Mouse (Mus musculus) lung, embryonic 16.5 days (tissue): Measurements from ENCODE around the gene Pakap. TPM values are rescaled to one million over a fixed set of nuclear protein-coding genes. Genes with fewer than 3 reads are reported as not detected.

ENCODE experiments used
- ATAC-seq: fragments of 200-750 bp; cut with Nextera tagmentation; 2 replicates; pipeline ENCODE4 v1.8.0; 2017; ENCODE audit warnings: low read depth, mild to moderate bottlenecking, moderate library complexity
- H3K27ac ChIP-seq: fragments of 300-500 bp; sonication (generic); 2 replicates; pipeline ENCODE4 v1.5.1; 2014; ENCODE audit warnings: mild to moderate bottlenecking, control low read depth, low read length
- H3K27me3 ChIP-seq: fragments of 300-500 bp; sonication (generic); 2 replicates; pipeline ENCODE4 v1.6.1; 2014; ENCODE audit warnings: low read depth, low read length, mixed read lengths; ENCODE audit not compliant: control insufficient read depth, insufficient read depth
- H3K36me3 ChIP-seq: fragments of 300-500 bp; sonication (generic); 2 replicates; pipeline ENCODE4 v1.6.1; 2014; ENCODE audit warnings: low read length; ENCODE audit not compliant: control insufficient read depth, insufficient read depth
- H3K4me1 ChIP-seq: fragments of 300-500 bp; sonication (generic); replicated peaks from 2 replicates; pipeline ENCODE4 v1.6.1; 2014; ENCODE audit warnings: low read length, mixed read lengths; ENCODE audit not compliant: control insufficient read depth, insufficient read depth
- H3K4me2 ChIP-seq: fragments of 300-500 bp; sonication (generic); 2 replicates; pipeline ENCODE4 v1.6.1; 2014; ENCODE audit warnings: low read depth, low read length, control low read depth
- H3K4me3 ChIP-seq: fragments of 300-500 bp; sonication (generic); 2 replicates; pipeline ENCODE4 v1.5.1; 2014; ENCODE audit warnings: mild to moderate bottlenecking, low read length, control low read depth
- H3K9ac ChIP-seq: fragments of 300-500 bp; sonication (generic); 2 replicates; pipeline ENCODE4 v1.6.1; 2014; ENCODE audit warnings: low read length, control low read depth
- H3K9me3 ChIP-seq: fragments of 300-500 bp; sonication (generic); 2 replicates; pipeline ENCODE4 v1.6.1; 2016; ENCODE audit warnings: low read length; ENCODE audit not compliant: control insufficient read depth
- WGBS: fragments of 180-500 bp; shearing (Covaris S2); extraction: QIAGEN DNeasy Blood & Tissue Kit; methylation state at CpG from one replicate; pipeline ENCODE4 v1.1.7; 2014; 5-methylcytosine and 5-hydroxymethylcytosine counted together
- polyA plus RNA-seq: library from polyadenylated mRNA; unstranded; fragments of >200 nt; fragmentation: Nextera tagmentation; extraction: Ambion mirVana; gene quantifications from 2 replicates; pipeline ENCODE4 v1.2.1, GENCODE M21; 2015

Pakap gene
- polyA plus RNA-seq, 1 experiment from 2014 or later, result 50.0 TPM

- peak; percentile 84 for ATAC-seq
- H3K27ac ChIP-seq, result peak overlapping the region; percentile 92
- WGBS, result 44% methylated on average over 1 of the region's 1 CpGs
- H3K4me2 ChIP-seq, result no peak overlapping the region
- H3K4me1 ChIP-seq, result peaks cover 32% of the 10 kb centered on the region
- no peaks in the 10 kb centered on the region for H3K27me3 ChIP-seq
- H3K9me3 ChIP-seq, result no peaks in the 10 kb centered on the region
- H3K36me3 ChIP-seq, result no peaks in the 10 kb centered on the region
- H3K9ac ChIP-seq, result no peak overlapping the region
- H3K4me3 ChIP-seq, result no peak overlapping the region
These were observed 196.4 kb downstream of the Pakap start for GRCm38 (mm10) chr4:57764392-57764791.

GRCm38 (mm10) chr4:57764926-57765325 lies 196.9 kb downstream of the Pakap start:
- 38% methylated on average over 1 of the region's 1 CpGs for WGBS
- 0 out of 2 replicates have a peak, but pooled peaks have one; percentile 39 for ATAC-seq
- Histone ChIP-seq H3K4me2 (no peak overlapping the region), H3K9me3 (no peaks in the 10 kb centered on the region), H3K27ac (peak overlapping the region; percentile 92), H3K9ac (no peak overlapping the region), H3K27me3 (no peaks in the 10 kb centered on the region), H3K36me3 (no peaks in the 10 kb centered on the region), H3K4me1 (peaks cover 32% of the 10 kb centered on the region), H3K4me3 (no peak overlapping the region)

GRCm38 (mm10) chr4:57765806-57766205 lies 197.8 kb downstream of the Pakap start:
- no peaks in the 10 kb centered on the region for H3K9me3 ChIP-seq
- peak; percentile 53; the same call in 1 of the 2 replicates for ATAC-seq
- 47% methylated on average over 4 of the region's 4 CpGs for WGBS
- H3K36me3 ChIP-seq, result no peaks in the 10 kb centered on the region
- peak overlapping the region; percentile 92 for H3K27ac ChIP-seq
- peaks cover 32% of the 10 kb centered on the region for H3K4me1 ChIP-seq
- H3K4me2 ChIP-seq, result no peak overlapping the region
- H3K9ac ChIP-seq, result no peak overlapping the region
- H3K27me3 ChIP-seq, result no peaks in the 10 kb centered on the region
- no peak overlapping the region for H3K4me3 ChIP-seq

GRCm38 (mm10) chr4:57769007-57769406 lies 201.0 kb downstream of the Pakap start:
- WGBS, result 68% methylated on average over 3 of the region's 3 CpGs
- H3K36me3 ChIP-seq, result no peaks in the 10 kb centered on the region
- H3K9me3 ChIP-seq, result no peaks in the 10 kb centered on the region
- H3K4me1 ChIP-seq, result peaks cover 33% of the 10 kb centered on the region
- no peak overlapping the region for H3K4me2 ChIP-seq
- no peak overlapping the region for H3K4me3 ChIP-seq
- no peak overlapping the region for H3K27ac ChIP-seq
- ATAC-seq, result no peak
- H3K9ac ChIP-seq, result no peak overlapping the region
- no peaks in the 10 kb centered on the region for H3K27me3 ChIP-seq

- Histone ChIP-seq H3K4me1 (peaks cover 24% of the 10 kb centered on the region), H3K9me3 (no peaks in the 10 kb centered on the region), H3K4me3 (no peak overlapping the region), H3K36me3 (no peaks in the 10 kb centered on the region), H3K4me2 (no peak overlapping the region), H3K9ac (no peak overlapping the region), H3K27ac (no peak overlapping the region), H3K27me3 (no peaks in the 10 kb centered on the region)
- 74% methylated on average over 4 of the region's 4 CpGs for WGBS
- ATAC-seq, result no peak
These were observed 202.3 kb downstream of the Pakap start for GRCm38 (mm10) chr4:57770185-57770823.

GRCm38 (mm10) chr4:57771558-57772219 lies 203.7 kb downstream of the Pakap start:
- Histone ChIP-seq H3K36me3 (no peaks in the 10 kb centered on the region), H3K4me1 (peaks cover 15% of the 10 kb centered on the region), H3K9me3 (no peaks in the 10 kb centered on the region), H3K4me3 (no peak overlapping the region), H3K27me3 (no peaks in the 10 kb centered on the region), H3K27ac (0 out of 2 replicates have a peak overlapping the region, but pooled peaks have one; percentile 20), H3K4me2 (no peak overlapping the region), H3K9ac (no peak overlapping the region)
- ATAC-seq, result peak; percentile 20
- WGBS, result 88% methylated on average over 2 of the region's 2 CpGs

- WGBS, result 15% methylated on average over 11 of the region's 11 CpGs
- Histone ChIP-seq H3K27me3 (no peaks in the 10 kb centered on the region), H3K4me2 (no peak overlapping the region), H3K4me1 (peaks cover 15% of the 10 kb centered on the region), H3K9me3 (no peaks in the 10 kb centered on the region), H3K4me3 (no peak overlapping the region), H3K36me3 (no peaks in the 10 kb centered on the region), H3K27ac (peak overlapping the region; percentile 72), H3K9ac (no peak overlapping the region)
- ATAC-seq, result peak; percentile 79
These were observed 205.0 kb downstream of the Pakap start for GRCm38 (mm10) chr4:57772851-57773510.

GRCm38 (mm10) chr4:57774517-57774916 lies 206.5 kb downstream of the Pakap start:
- Histone ChIP-seq H3K27me3 (no peaks in the 10 kb centered on the region), H3K4me3 (no peak overlapping the region), H3K9me3 (no peaks in the 10 kb centered on the region), H3K9ac (no peak overlapping the region), H3K27ac (no peak overlapping the region), H3K4me1 (peaks cover 15% of the 10 kb centered on the region), H3K36me3 (no peaks in the 10 kb centered on the region), H3K4me2 (no peak overlapping the region)
- WGBS, result 57% methylated on average over 4 of the region's 4 CpGs
- ATAC-seq, result no peak

- Histone ChIP-seq H3K4me1 (peaks cover 15% of the 10 kb centered on the region), H3K27ac (no peak overlapping the region), H3K9me3 (no peaks in the 10 kb centered on the region), H3K36me3 (no peaks in the 10 kb centered on the region), H3K4me2 (no peak overlapping the region), H3K4me3 (no peak overlapping the region), H3K27me3 (no peaks in the 10 kb centered on the region), H3K9ac (no peak overlapping the region)
- ATAC-seq, result no peak
These were observed 207.6 kb downstream of the Pakap start for GRCm38 (mm10) chr4:57775582-57775981.
